Mouse (Mus musculus) myocyte (in vitro differentiated cells): Measurements from ENCODE around the gene Gm28036. TPM values are rescaled to one million over a fixed set of nuclear protein-coding genes. Genes with fewer than 3 reads are reported as not detected.

ENCODE experiments used
- H3K27me3 ChIP-seq: one replicate; pipeline ENCODE4 v1.6.1; 2011; ENCODE audit not compliant: control insufficient read depth, insufficient read depth, insufficient read length
- H3K36me3 ChIP-seq: one replicate; pipeline ENCODE4 v1.6.1; 2011; ENCODE audit not compliant: control insufficient read depth, insufficient read depth
- H3K4me2 ChIP-seq: one replicate; pipeline ENCODE4 v1.6.1; 2011; ENCODE audit warnings: low read depth, control low read depth
- H3K4me3 ChIP-seq: one replicate; pipeline ENCODE4 v1.5.1; 2011; ENCODE audit warnings: mild to moderate bottlenecking, control low read depth, moderate library complexity
- H3K79me2 ChIP-seq: one replicate; pipeline ENCODE4 v1.6.1; 2011; ENCODE audit not compliant: control insufficient read depth, insufficient read depth
- H3ac ChIP-seq: one replicate; pipeline ENCODE4 v1.6.1; 2011; ENCODE audit not compliant: control insufficient read depth, insufficient read length
- CEBPB ChIP-seq: IDR thresholded peaks from 2 replicates; pipeline ENCODE4 v1.6.1; 2011; ENCODE audit warnings: mild to moderate bottlenecking, moderate library complexity; ENCODE audit not compliant: poor library complexity, insufficient read depth, severe bottlenecking
- E2F4 ChIP-seq: IDR thresholded peaks from one replicate; pipeline ENCODE4 v1.6.1; 2011; ENCODE audit warnings: mild to moderate bottlenecking, control low read depth, moderate library complexity; ENCODE audit not compliant: insufficient read depth
- MAX ChIP-seq: IDR thresholded peaks from one replicate; pipeline ENCODE4 v1.6.1; 2011; ENCODE audit warnings: low read depth, mild to moderate bottlenecking, control low read depth
- MYOD1 ChIP-seq, 3 experiments: IDR thresholded peaks; one replicate each; pipeline ENCODE4 v1.6.1; 2011; ENCODE audit warnings: control low read depth in 2 of 3, low read depth in 2 of 3, mild to moderate bottlenecking in 2 of 3, moderate library complexity in 1 of 3; ENCODE audit not compliant: insufficient read length in 2 of 3, control insufficient read depth in 1 of 3
- MYOG ChIP-seq, 3 experiments: IDR thresholded peaks; one replicate each; pipeline ENCODE4 v1.6.1; 2011; ENCODE audit warnings: control low read depth in 2 of 3, low read depth in 2 of 3, mild to moderate bottlenecking in 2 of 3; ENCODE audit not compliant: insufficient read length in 2 of 3, control insufficient read depth in 1 of 3, insufficient read depth in 1 of 3
- POLR2A ChIP-seq: IDR thresholded peaks from one replicate; pipeline ENCODE4 v1.6.1; 2011; ENCODE audit warnings: low read depth, mild to moderate bottlenecking, control low read depth, moderate library complexity; ENCODE audit not compliant: insufficient read length
- POLR2AphosphoS2 ChIP-seq: IDR thresholded peaks from one replicate; pipeline ENCODE4 v1.6.1; 2011; ENCODE audit warnings: low read depth, control low read depth; ENCODE audit not compliant: insufficient read length
- REST ChIP-seq: IDR thresholded peaks from one replicate; pipeline ENCODE4 v1.6.1; 2011; ENCODE audit warnings: mild to moderate bottlenecking, control low read depth, moderate library complexity; ENCODE audit not compliant: insufficient read depth, insufficient read length
- SRF ChIP-seq: IDR thresholded peaks from one replicate; pipeline ENCODE4 v1.6.1; 2011; ENCODE audit warnings: low read depth; ENCODE audit not compliant: control insufficient read depth, insufficient read length
- TCF12 ChIP-seq: IDR thresholded peaks from one replicate; pipeline ENCODE4 v1.6.1; 2011; ENCODE audit warnings: mild to moderate bottlenecking, control low read depth; ENCODE audit not compliant: poor library complexity, insufficient read depth, severe bottlenecking
- TCF3 ChIP-seq: IDR thresholded peaks from one replicate; pipeline ENCODE4 v1.6.1; 2011; ENCODE audit warnings: low read depth, control low read depth; ENCODE audit not compliant: insufficient read length
- USF1 ChIP-seq: IDR thresholded peaks from one replicate; pipeline ENCODE4 v1.6.1; 2011; ENCODE audit warnings: low read depth, mild to moderate bottlenecking, control low read depth, moderate library complexity
- polyA plus RNA-seq: library from polyadenylated mRNA; unstranded; fragments of >200 nt; fragmentation: generic; extraction: Trizol; gene quantifications from one replicate; pipeline ENCODE4 v1.2.1, GENCODE M21; 2012; ENCODE audit warnings: missing spikeins

Gm28036 gene
- polyA plus RNA-seq, 1 experiment, result 10.0 TPM

- TF ChIP-seq SRF, result no peak
- no peak for TF ChIP-seq CEBPB
- TF ChIP-seq MAX, result no peak
- H3K27me3 ChIP-seq, result no peaks in the 10 kb centered on the region
- H3ac ChIP-seq, result no peak overlapping the region
- no peak overlapping the region for H3K4me3 ChIP-seq
- H3K4me2 ChIP-seq, result no peak overlapping the region
- peaks cover 32% of the 10 kb centered on the region for H3K79me2 ChIP-seq
- H3K36me3 ChIP-seq, result peaks cover 14% of the 10 kb centered on the region
Observed at GRCm38 (mm10) chr2:156079183-156079560, 47.7 kb downstream of the Gm28036 start.

GRCm38 (mm10) chr2:156078421-156079182 is 48.3 kb downstream of the Gm28036 start:
- Histone ChIP-seq H3K27me3 (no peaks in the 10 kb centered on the region), H3K4me2 (no peak overlapping the region), H3K4me3 (no peak overlapping the region), H3K79me2 (peaks cover 27% of the 10 kb centered on the region), H3ac (no peak overlapping the region), H3K36me3 (peaks cover 14% of the 10 kb centered on the region)
- TF ChIP-seq E2F4 (no peak), CEBPB (no peak), MYOD1 (IDR thresholded peaks at IDR 0.05; ENCODE audit: control insufficient read depth in 1 of 3, insufficient read length in 2 of 3, low read depth in 2 of 3) (no peak), TCF3 (no peak), USF1 (no peak)

- H3K36me3 ChIP-seq, result peaks cover 14% of the 10 kb centered on the region
- H3ac ChIP-seq, result no peak overlapping the region
- H3K27me3 ChIP-seq, result no peaks in the 10 kb centered on the region
- TF ChIP-seq MYOG (IDR thresholded peaks at IDR 0.05; ENCODE audit: control insufficient read depth in 1 of 3, insufficient read depth in 1 of 3, insufficient read length in 2 of 3, low read depth in 2 of 3) (no peak), REST (no peak), USF1 (no peak)
- no peak overlapping the region for H3K4me3 ChIP-seq
- peaks cover 16% of the 10 kb centered on the region for H3K79me2 ChIP-seq
- no peak overlapping the region for H3K4me2 ChIP-seq
Observed at GRCm38 (mm10) chr2:156077461-156077860, 49.4 kb downstream of the Gm28036 start.

- Histone ChIP-seq H3ac (no peak overlapping the region), H3K36me3 (peaks cover 8% of the 10 kb centered on the region), H3K4me2 (no peak overlapping the region), H3K4me3 (no peak overlapping the region), H3K27me3 (no peaks in the 10 kb centered on the region), H3K79me2 (no peaks in the 10 kb centered on the region)
- TF ChIP-seq MYOD1 (IDR thresholded peaks at IDR 0.05; ENCODE audit: control insufficient read depth in 1 of 3, insufficient read length in 2 of 3, low read depth in 2 of 3) (no peak), MAX (no peak), SRF (no peak), USF1 (no peak), MYOG (IDR thresholded peaks at IDR 0.05; ENCODE audit: control insufficient read depth in 1 of 3, insufficient read depth in 1 of 3, insufficient read length in 2 of 3, low read depth in 2 of 3) (no peak), POLR2AphosphoS2 (no peak), TCF12 (no peak), E2F4 (no peak), TCF3 (no peak), REST (no peak), POLR2A (no peak), CEBPB (no peak)
Observed at GRCm38 (mm10) chr2:156073725-156074124, 53.2 kb downstream of the Gm28036 start.

GRCm38 (mm10) chr2:156071236-156071635 is 55.7 kb downstream of the Gm28036 start:
- Histone ChIP-seq H3K4me3 (no peak overlapping the region), H3K4me2 (no peak overlapping the region), H3K79me2 (no peaks in the 10 kb centered on the region), H3ac (no peak overlapping the region), H3K36me3 (peaks cover 4% of the 10 kb centered on the region), H3K27me3 (no peaks in the 10 kb centered on the region)
- TF ChIP-seq TCF3 (no peak), POLR2A (no peak), POLR2AphosphoS2 (no peak), MYOD1 (IDR thresholded peaks at IDR 0.05; ENCODE audit: control insufficient read depth in 1 of 3, insufficient read length in 2 of 3, low read depth in 2 of 3) (no peak), MAX (no peak), SRF (no peak), E2F4 (no peak), MYOG (IDR thresholded peaks at IDR 0.05; ENCODE audit: control insufficient read depth in 1 of 3, insufficient read depth in 1 of 3, insufficient read length in 2 of 3, low read depth in 2 of 3) (no peak), CEBPB (no peak), TCF12 (no peak), REST (no peak), USF1 (no peak)
